Mouse (Mus musculus) forelimb bud, embryonic 11.5 days (tissue): Measurements from ENCODE around the gene Gm7030.
"Not testable (repeated sequence)": the region's sequence is repeated elsewhere in the genome, so short reads cannot be mapped to it uniquely, and the experiment has no call there.

Experiments used
- DNase-seq: peaks from one replicate; pipeline ENCODE4 v3.0.0-alpha.2; 2012; ENCODE audit warnings: low read depth, low spot score

Gene Gm7030

GRCm38 (mm10) chr17:36135421-36136231 lies 6.4 kb upstream of the Gm7030 start:
- DNase-seq: not testable (repeated sequence)

GRCm38 (mm10) chr17:36131516-36132265 lies 2.5 kb upstream of the Gm7030 start:
- peak; percentile 46 for DNase-seq

- not testable (repeated sequence) for DNase-seq
Measured at GRCm38 (mm10) chr17:36128525-36128924, 700 bp downstream of the Gm7030 start.

- DNase-seq: not testable (repeated sequence)
Measured at GRCm38 (mm10) chr17:36124111-36124510, 5.1 kb downstream of the Gm7030 start.

GRCm38 (mm10) chr17:36121352-36122020 lies 7.7 kb downstream of the Gm7030 start, which contains the start of gene Gm19684:
Gm19684 (plus strand) TSS chr17:36121678.
- DNase-seq: not testable (repeated sequence)

- DNase-seq: not testable (repeated sequence)
Measured at GRCm38 (mm10) chr17:36120839-36121238, 8.4 kb downstream of the Gm7030 start.

GRCm38 (mm10) chr17:36116545-36116944 lies 12.7 kb downstream of the Gm7030 start:
- DNase-seq: not testable (repeated sequence)

GRCm38 (mm10) chr17:36113979-36114593 lies 15.1 kb downstream of the Gm7030 start:
- peak; percentile 40 for DNase-seq

- DNase-seq: not testable (repeated sequence)
Measured at GRCm38 (mm10) chr17:36111510-36111868, 17.7 kb downstream of the Gm7030 start.

GRCm38 (mm10) chr17:36110641-36111509 lies 18.4 kb downstream of the Gm7030 start:
- not testable (repeated sequence) for DNase-seq

- DNase-seq: not testable (repeated sequence)
Measured at GRCm38 (mm10) chr17:36110129-36110528, 19.1 kb downstream of the Gm7030 start.

GRCm38 (mm10) chr17:36102091-36102490 lies 27.1 kb downstream of the Gm7030 start:
- not testable (repeated sequence) for DNase-seq

GRCm38 (mm10) chr17:36099603-36100002 lies 29.6 kb downstream of the Gm7030 start:
- not testable (repeated sequence) for DNase-seq

- no peak for DNase-seq
Measured at GRCm38 (mm10) chr17:36093936-36094335, 35.3 kb downstream of the Gm7030 start.

GRCm38 (mm10) chr17:36092520-36092919 lies 36.7 kb downstream of the Gm7030 start:
- DNase-seq: not testable (repeated sequence)

- not testable (repeated sequence) for DNase-seq
Measured at GRCm38 (mm10) chr17:36091933-36092332, 37.3 kb downstream of the Gm7030 start.

GRCm38 (mm10) chr17:36085976-36086375 lies 43.2 kb downstream of the Gm7030 start:
- DNase-seq: not testable (repeated sequence)

GRCm38 (mm10) chr17:36083870-36084451 lies 45.3 kb downstream of the Gm7030 start:
- DNase-seq: no peak

- DNase-seq: peak; percentile 46
Measured at GRCm38 (mm10) chr17:36083266-36083869, 45.9 kb downstream of the Gm7030 start.
